Mouse (Mus musculus) megakaryocyte, embryonic 14.5 days (primary cell): ENCODE results near the gene Rab5c. TPM values are rescaled to one million over a fixed set of nuclear protein-coding genes. Genes with fewer than 3 reads are reported as not detected.

Experiments
- H3K27me3 ChIP-seq: replicated peaks from 2 replicates; pipeline ENCODE3; 2012; ENCODE audit warnings: inconsistent platforms
- H3K36me3 ChIP-seq: replicated peaks from 2 replicates; pipeline ENCODE3; 2012; ENCODE audit warnings: low read length, inconsistent platforms, mixed read lengths
- H3K4me1 ChIP-seq: 2 replicates; pipeline ENCODE4 v1.6.1; 2012; ENCODE audit warnings: inconsistent platforms
- H3K4me3 ChIP-seq: replicated peaks from 2 replicates; pipeline ENCODE3; 2012; ENCODE audit warnings: moderate library complexity, mild to moderate bottlenecking, inconsistent platforms
- H3K9me3 ChIP-seq: 2 replicates; pipeline ENCODE4 v1.6.1; 2012; ENCODE audit warnings: inconsistent platforms
- FLI1 ChIP-seq: IDR thresholded peaks from 2 replicates; pipeline ENCODE4 v1.6.1; 2012; ENCODE audit warnings: low read length, inconsistent platforms, mixed read lengths
- GATA1 ChIP-seq: IDR thresholded peaks from 3 replicates; pipeline ENCODE4 v1.6.1; 2012; ENCODE audit warnings: mixed read lengths, low read length, inconsistent platforms, borderline replicate concordance
- polyA plus RNA-seq: library from polyadenylated mRNA; stranded (reverse); fragments of >175 nt; gene quantifications from 2 replicates; pipeline ENCODE4 v1.2.3, GENCODE M21; 2012; ENCODE audit warnings: low replicate concordance; ENCODE audit not compliant: insufficient read depth

The Rab5c gene
- polyA plus RNA-seq, 1 experiment: 502 TPM

GRCm38 (mm10) chr11:100737105-100737733 is 796 bp downstream of the Rab5c start:
- no peaks in the 10 kb centered on the region for H3K9me3 ChIP-seq
- H3K4me1 ChIP-seq: peaks cover 62% of the 10 kb centered on the region
- H3K36me3 ChIP-seq: peaks cover 29% of the 10 kb centered on the region

GRCm38 (mm10) chr11:100736746-100737080 is 1.3 kb downstream of the Rab5c start:
- H3K27me3 ChIP-seq: no peaks in the 10 kb centered on the region
- peaks cover 67% of the 10 kb centered on the region for H3K4me1 ChIP-seq
- peaks cover 34% of the 10 kb centered on the region for H3K36me3 ChIP-seq
- H3K9me3 ChIP-seq: no peaks in the 10 kb centered on the region
- peak overlapping the region; percentile 99 for H3K4me3 ChIP-seq
- no peak for TF ChIP-seq FLI1
- no peak for TF ChIP-seq GATA1

More at GRCm38 (mm10) chr11:100737105-100737733, 796 bp downstream of the Rab5c start:
- Histone ChIP-seq H3K4me3 (peak overlapping the region; percentile 99), H3K27me3 (no peaks in the 10 kb centered on the region)
- no peak; the same call in 2 of the 3 replicates for TF ChIP-seq GATA1
- TF ChIP-seq FLI1: no peak

GRCm38 (mm10) chr11:100735954-100736745 is 1.9 kb downstream of the Rab5c start:
- Histone ChIP-seq H3K27me3 (no peaks in the 10 kb centered on the region), H3K9me3 (no peaks in the 10 kb centered on the region), H3K4me1 (peaks cover 73% of the 10 kb centered on the region), H3K4me3 (peak overlapping the region; percentile 99), H3K36me3 (peaks cover 40% of the 10 kb centered on the region)
- no peak for TF ChIP-seq FLI1

GRCm38 (mm10) chr11:100735134-100735865 is 2.7 kb downstream of the Rab5c start:
- H3K36me3 ChIP-seq: peaks cover 48% of the 10 kb centered on the region
- peaks cover 81% of the 10 kb centered on the region for H3K4me1 ChIP-seq
- TF ChIP-seq GATA1 (no peak), FLI1 (no peak)
- no peaks in the 10 kb centered on the region for H3K9me3 ChIP-seq
- no peaks in the 10 kb centered on the region for H3K27me3 ChIP-seq
- peak overlapping the region; percentile 99 for H3K4me3 ChIP-seq

GRCm38 (mm10) chr11:100730477-100731205 is 7.4 kb downstream of the Rab5c start:
- Histone ChIP-seq H3K4me3 (peak overlapping the region; percentile 54), H3K36me3 (peaks cover 80% of the 10 kb centered on the region), H3K9me3 (no peaks in the 10 kb centered on the region), H3K27me3 (no peaks in the 10 kb centered on the region), H3K4me1 (peaks cover 94% of the 10 kb centered on the region)
- TF ChIP-seq GATA1 (no peak), FLI1 (no peak)

- H3K9me3 ChIP-seq: no peaks in the 10 kb centered on the region
- H3K36me3 ChIP-seq: peaks cover 82% of the 10 kb centered on the region
- H3K27me3 ChIP-seq: no peaks in the 10 kb centered on the region
- H3K4me1 ChIP-seq: peaks cover 94% of the 10 kb centered on the region
- H3K4me3 ChIP-seq: no peak overlapping the region
- TF ChIP-seq FLI1 (no peak), GATA1 (no peak)
Observed at GRCm38 (mm10) chr11:100729976-100730375, 8.0 kb downstream of the Rab5c start.

- no peaks in the 10 kb centered on the region for H3K9me3 ChIP-seq
- TF ChIP-seq GATA1 (no peak), FLI1 (no peak)
- no peaks in the 10 kb centered on the region for H3K27me3 ChIP-seq
- peaks cover 97% of the 10 kb centered on the region for H3K4me1 ChIP-seq
- no peak overlapping the region for H3K4me3 ChIP-seq
- H3K36me3 ChIP-seq: peaks cover 80% of the 10 kb centered on the region
Observed at GRCm38 (mm10) chr11:100728601-100729000, 9.4 kb downstream of the Rab5c start.

- no peaks in the 10 kb centered on the region for H3K27me3 ChIP-seq
- peaks cover 97% of the 10 kb centered on the region for H3K4me1 ChIP-seq
- no peak overlapping the region for H3K4me3 ChIP-seq
- TF ChIP-seq FLI1: no peak
- TF ChIP-seq GATA1: no peak
- peaks cover 73% of the 10 kb centered on the region for H3K36me3 ChIP-seq
- no peaks in the 10 kb centered on the region for H3K9me3 ChIP-seq
Observed at GRCm38 (mm10) chr11:100727201-100727600, 10.8 kb downstream of the Rab5c start.

- H3K9me3 ChIP-seq: no peaks in the 10 kb centered on the region
- peaks cover 57% of the 10 kb centered on the region for H3K36me3 ChIP-seq
- peaks cover 97% of the 10 kb centered on the region for H3K4me1 ChIP-seq
- peak overlapping the region; percentile 71 for H3K4me3 ChIP-seq
- TF ChIP-seq GATA1 (no peak), FLI1 (no peak)
- H3K27me3 ChIP-seq: no peaks in the 10 kb centered on the region
Observed at GRCm38 (mm10) chr11:100724919-100725512, 13.0 kb downstream of the Rab5c start.
